Mouse (Mus musculus) layer of hippocampus, adult 9-11 months (tissue): ENCODE data around the gene Stx19.

Source experiments
- DNase-seq: peaks from one replicate; pipeline ENCODE4 v3.0.0; 2022

Stx19 gene

DNA sequence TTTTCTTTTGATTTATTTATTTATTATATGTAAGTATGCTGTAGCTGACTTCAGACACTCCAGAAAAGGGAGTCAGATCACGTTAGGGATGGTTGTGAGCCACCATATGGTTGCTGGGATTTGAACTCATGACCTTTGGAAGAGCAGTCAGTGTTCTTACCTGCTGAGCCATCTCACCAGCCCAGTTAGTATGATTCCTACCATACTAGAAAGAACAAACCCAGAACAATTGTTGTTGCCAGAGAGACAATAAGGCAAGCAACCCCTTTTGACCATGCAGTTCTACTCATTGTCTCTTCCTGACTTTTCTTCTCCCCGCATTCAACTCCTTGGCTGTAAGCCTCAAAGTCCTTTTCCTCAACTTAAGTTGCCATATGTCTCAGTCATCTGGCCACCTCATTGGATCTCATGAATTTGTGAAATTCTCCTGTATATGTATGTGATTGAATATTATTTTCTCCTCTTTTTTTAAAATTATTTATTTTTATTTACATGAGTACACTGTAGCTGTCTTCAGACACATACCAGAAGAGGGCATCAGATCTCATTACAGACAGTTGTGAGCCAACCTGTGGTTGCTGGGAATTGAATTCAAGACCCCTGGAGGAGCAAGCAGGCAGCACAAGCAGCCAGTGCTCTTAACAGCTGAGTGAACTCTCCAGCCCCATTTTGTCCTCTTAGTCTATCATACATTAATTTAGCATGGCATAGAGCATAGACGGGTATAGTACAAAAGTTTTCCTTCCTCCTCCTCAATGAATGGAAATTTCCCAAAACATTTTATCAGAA is 38.2 kb downstream of the Stx19 start:
- no peak for DNase-seq

DNA sequence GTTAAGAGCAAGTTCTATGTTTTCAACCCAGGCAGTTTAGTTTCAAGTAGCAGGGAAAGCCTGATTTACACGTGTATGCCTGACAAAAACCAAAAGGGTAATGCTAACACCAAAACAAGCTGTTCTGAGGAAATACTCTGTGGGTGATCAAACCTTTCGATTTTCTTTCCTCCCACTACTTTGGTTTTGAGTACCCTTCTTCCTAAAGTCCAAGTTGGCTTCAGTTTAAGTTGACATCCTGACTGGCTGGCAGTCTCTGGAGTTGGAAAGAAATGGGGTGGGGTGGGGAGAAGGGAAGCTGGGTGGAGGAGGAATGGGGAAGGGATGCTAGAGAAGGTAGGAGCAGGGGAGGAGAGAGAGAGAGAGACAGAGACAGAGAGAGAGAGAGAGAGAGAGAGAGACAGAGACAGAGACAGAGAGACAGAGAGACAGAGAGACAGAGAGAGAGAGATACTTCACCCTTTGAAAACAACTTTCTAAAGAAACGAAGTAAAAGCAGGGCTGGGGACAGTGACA is 39.2 kb downstream of the Stx19 start:
- DNase-seq = no peak

DNA sequence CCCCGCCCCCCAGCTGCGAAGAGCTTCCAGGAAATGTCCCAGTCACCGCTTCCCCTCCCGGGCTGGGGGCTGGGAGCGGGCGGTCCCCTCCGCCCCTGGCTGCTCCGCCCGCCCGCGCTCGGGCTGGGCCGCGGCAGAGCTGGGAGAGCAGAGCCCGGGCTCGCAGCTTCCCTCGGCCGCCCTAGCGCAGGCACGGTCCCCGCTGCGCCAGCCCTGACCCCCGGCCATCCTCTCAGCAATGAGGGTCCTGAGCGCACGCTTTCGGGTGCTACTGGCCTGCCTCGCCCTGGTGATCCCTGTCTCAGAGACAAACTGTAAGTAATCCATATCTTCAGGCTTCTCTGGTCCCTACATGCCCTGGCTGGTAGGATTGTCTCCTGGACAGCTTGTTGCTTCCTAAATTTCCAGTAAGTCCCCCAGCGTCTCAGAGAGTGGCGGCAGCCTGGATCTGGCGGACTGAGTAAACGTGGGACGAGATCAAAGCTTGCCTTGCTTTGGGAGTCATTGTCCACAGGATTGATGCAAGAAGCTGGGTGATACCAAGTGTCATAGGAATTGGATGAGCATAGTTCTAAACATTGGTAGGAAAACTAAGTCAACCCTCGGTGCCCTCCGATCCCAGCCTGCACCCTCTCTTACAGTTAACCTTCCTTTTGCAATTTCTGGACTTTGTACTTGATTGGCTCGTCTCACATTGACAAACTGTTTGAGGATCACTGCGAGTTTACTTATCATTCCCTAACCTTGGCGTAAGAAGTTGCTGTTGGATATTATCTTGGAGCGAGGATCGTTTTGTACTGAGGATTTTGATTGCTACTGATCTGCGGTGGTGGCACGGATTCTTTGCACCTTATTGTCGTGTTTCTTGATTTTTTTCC is 40.0 kb downstream of the Stx19 start, which contains the start of gene Pros1:
TSS of gene Pros1 (plus strand) at position 117 of the 878 bp plus-strand sequence.
- DNase-seq = peak; percentile 55

DNA sequence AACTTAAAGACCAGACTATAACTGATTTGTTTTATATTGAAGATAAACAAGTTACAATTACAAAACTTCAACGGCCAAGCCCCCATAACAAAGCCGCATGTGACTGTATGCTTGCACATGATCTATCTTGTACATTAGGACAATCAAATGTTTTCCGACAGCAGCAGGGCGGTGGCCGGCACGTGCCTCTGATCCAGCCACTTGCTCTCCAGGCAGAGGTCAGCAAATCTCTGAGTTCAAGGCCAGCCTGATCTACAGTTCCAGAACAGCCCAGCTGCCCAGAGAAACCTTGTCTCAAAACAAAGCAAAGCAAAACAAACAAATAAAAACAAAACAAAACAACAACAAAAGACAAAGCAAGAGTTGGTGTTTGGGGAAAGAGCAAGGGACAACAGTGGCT is 40.9 kb downstream of the Stx19 start:
- DNase-seq = no peak

DNA sequence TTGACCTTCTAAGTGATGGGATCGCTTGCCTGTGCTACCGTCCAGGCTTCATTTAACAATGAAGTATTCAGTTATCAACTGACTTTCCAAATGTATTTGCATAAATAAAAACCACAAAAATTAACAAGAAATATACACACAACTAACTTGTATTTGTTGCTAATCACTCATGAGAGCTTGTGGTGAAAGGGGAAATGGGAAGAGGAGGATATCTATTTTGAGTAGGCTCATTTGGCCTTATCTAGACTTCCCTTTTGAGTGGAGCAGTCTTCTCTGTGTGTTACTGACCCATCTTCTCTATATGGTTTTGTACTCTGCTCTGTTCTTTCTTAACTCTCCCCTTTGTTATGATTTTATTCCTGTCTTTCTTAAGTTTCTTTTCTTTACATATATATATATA is 41.8 kb downstream of the Stx19 start:
- no peak for DNase-seq

DNA sequence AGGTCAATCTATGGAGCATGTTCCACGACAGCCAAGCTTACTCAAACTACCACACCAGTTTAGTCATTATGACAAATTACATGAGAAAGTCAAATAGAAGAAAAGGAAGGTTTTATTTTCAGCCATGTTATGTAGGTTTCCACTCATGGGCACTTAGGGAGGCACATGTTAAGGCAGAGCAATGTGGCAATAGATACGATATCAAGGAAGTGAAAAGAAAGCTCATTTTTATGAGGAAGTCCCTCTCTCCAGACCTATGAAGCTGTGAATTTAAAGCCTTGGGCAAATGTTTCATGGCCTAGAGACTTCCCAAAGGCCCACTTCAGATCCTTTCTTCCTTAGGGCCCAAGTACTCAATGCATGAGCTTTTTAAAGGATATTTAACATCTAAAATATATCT is 43.0 kb downstream of the Stx19 start:
- no peak for DNase-seq

DNA sequence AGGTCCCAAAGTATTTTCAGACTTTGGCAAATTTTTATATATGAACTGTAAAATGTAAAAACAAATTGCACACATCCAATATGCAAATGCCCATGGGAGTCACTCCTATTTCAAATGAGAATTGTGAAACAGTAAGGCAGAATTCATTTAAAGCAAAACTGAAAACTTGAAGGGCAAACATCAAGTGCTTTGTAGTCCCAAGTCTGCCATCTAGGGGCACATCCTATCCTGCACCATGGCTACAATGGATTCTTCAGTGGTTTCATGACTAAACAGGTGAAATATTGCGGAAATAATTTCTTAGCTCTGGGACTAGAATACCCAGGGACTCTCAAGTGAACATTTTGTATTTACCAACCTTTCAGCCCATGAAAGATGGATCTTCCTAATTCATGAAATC is 43.5 kb downstream of the Stx19 start:
- peak; percentile 8 for DNase-seq

DNA sequence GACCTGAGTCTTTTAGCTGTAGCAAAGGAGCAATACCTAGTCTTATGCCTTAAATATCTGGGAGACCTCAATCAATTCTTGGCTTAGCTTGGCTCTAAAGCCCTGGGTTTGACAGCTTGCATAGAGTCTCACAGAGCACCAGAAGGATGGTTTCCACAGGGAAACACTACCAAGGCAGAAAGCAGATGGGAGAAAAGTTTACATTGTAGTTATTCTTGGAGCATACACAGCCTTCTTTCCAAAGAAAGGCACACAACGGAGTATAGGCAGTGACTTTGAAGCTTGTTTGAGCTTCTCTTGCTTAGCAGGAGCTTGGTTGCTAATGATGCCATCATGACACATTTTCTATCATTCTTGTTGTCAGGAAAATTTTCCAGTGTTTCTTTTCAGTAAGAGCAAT is 45.7 kb downstream of the Stx19 start:
- DNase-seq = no peak

DNA sequence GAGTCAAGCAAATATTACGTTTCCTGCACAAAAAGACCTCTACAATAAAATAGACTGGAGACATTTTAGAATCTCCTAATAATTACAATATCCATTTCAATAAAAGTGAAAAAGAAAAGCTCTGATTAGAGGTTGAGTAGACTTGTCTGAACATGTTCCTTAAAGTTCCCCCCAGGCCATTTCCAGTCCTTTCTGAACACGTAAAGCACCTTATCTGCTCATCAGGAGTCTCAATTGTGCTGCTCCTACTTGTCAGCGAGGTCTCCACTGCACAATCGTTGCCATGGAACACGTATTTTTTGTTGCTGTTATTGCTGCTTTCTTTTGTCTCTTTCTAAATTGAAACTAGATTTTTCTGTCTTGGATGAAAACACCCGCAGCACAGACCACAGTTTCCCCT is 47.0 kb downstream of the Stx19 start:
- DNase-seq = no peak

DNA sequence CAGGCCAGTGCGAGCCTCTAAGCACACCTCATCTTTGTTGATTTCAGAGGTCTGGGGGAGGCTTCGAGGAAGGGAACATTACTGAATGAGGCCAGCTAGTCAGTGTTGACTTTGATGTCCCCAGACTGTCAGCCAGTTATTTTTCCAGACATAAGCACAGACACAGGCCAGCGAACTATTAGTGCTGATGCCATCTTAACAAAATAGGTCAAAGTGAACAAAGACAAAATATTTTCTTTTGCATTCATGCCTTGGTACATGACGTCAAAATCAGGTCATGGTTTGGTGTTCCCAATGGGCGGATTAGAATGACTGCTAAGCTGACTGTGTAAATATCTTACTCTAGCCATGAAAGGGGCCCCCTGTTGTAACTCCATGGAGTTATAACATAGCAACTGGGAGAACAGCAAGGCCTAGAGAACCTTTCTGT is 58.2 kb downstream of the Stx19 start:
- DNase-seq = no peak

DNA sequence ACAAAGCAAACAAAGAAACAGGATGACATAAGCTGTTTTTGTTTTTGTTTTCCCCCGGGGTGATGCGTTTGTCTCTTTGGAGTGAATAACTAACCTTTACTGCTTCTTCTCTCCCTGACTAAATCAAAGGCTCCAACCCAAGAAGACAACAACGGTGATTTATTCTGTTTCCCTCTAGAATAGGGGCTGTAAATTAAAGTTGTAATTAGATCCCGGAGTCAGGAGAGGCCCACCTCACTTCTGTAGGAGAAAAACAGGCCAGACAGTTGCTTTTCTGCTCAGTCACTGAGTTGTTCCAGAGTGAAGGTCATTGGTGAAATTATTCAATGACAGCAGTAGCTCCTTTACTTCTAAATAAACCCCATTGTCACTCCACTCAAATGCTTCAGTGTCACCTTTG is 58.7 kb downstream of the Stx19 start:
- DNase-seq = no peak
